Mouse (Mus musculus) lung, adult 2 months (tissue): Measurements from ENCODE around the gene Arl14. TPM values are rescaled to one million over a fixed set of nuclear protein-coding genes. Genes with fewer than 3 reads are reported as not detected.

Experiments
- DNase-seq: peaks from one replicate; pipeline ENCODE4 v3.0.0; 2022
- H3K4me1 ChIP-seq: fragments of 200-500 bp; 2 replicates; pipeline ENCODE4 v1.6.1; 2011; ENCODE audit warnings: low read length; ENCODE audit not compliant: control insufficient read depth, insufficient read depth
- H3K4me3 ChIP-seq: fragments of 200-500 bp; replicated peaks from 2 replicates; pipeline ENCODE3; 2011; ENCODE audit warnings: low read depth, mild to moderate bottlenecking, control low read depth, low read length; ENCODE audit errors: extremely low read depth
- CTCF ChIP-seq: fragments of 200-500 bp; IDR thresholded peaks from 2 replicates; pipeline ENCODE4 v1.5.1; 2011; ENCODE audit warnings: mild to moderate bottlenecking, low read length, control low read depth; ENCODE audit not compliant: insufficient read depth
- POLR2A ChIP-seq: fragments of 200-500 bp; IDR thresholded peaks from 2 replicates; pipeline ENCODE4 v1.6.1; 2011; ENCODE audit warnings: low read depth, mild to moderate bottlenecking, control low read depth, low read length, borderline replicate concordance; ENCODE audit errors: extremely low read depth
- WGBS: fragments of 180-500 bp; shearing (Covaris S2); methylation state at CpG from one replicate; pipeline ENCODE4 v1.1.7; 2018; 5-methylcytosine and 5-hydroxymethylcytosine counted together
- polyA plus RNA-seq: library from polyadenylated mRNA; depleted of rRNA; stranded (reverse); fragments of >200 nt; gene quantifications from 2 replicates; pipeline ENCODE4 v1.2.3, GENCODE M21; 2012

Arl14 gene
- polyA plus RNA-seq, 1 experiment: not detected

- no peak for DNase-seq
- H3K4me1 ChIP-seq: no peaks in the 10 kb centered on the region
- no peak for TF ChIP-seq CTCF
- no peak for TF ChIP-seq POLR2A
- 45% methylated on average over 9 of the region's 9 CpGs for WGBS
- H3K4me3 ChIP-seq: no peak overlapping the region
Observed at GRCm38 (mm10) chr3:69194496-69194895, 27.7 kb upstream of the Arl14 start.

GRCm38 (mm10) chr3:69195251-69195650, 27.0 kb upstream of the Arl14 start:
- H3K4me3 ChIP-seq: no peak overlapping the region
- WGBS: 70% methylated on average over 8 of the region's 8 CpGs
- TF ChIP-seq CTCF (no peak), POLR2A (no peak)
- DNase-seq: no peak
- H3K4me1 ChIP-seq: no peaks in the 10 kb centered on the region

GRCm38 (mm10) chr3:69198098-69198497, 24.1 kb upstream of the Arl14 start:
- TF ChIP-seq POLR2A (no peak), CTCF (no peak)
- Histone ChIP-seq H3K4me3 (no peak overlapping the region), H3K4me1 (no peaks in the 10 kb centered on the region)
- 72% methylated on average over 2 of the region's 2 CpGs for WGBS
- no peak for DNase-seq

DNA sequence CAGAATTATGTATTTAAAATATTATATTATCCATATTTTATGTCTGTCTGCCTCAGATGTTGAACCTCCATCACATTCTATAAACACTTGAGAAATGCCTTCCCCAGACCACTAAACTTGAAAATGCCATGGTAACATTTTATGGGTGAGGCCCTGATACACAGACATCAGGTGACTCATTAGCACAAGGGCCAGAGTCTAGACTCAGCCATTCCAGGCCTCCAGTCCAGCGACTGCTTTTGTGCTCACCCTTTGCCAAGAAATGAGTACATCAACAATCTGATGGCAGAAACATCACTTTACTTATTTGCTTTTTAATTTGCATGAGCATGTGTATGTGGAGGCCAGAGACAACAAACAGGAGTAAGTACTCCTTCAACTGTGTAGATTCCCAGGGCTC, 22.0 kb upstream of the Arl14 start:
- no peaks in the 10 kb centered on the region for H3K4me1 ChIP-seq
- WGBS: 57% methylated on average over 1 of the region's 1 CpGs
- TF ChIP-seq POLR2A (no peak), CTCF (no peak)
- no peak for DNase-seq
- H3K4me3 ChIP-seq: no peak overlapping the region

DNA sequence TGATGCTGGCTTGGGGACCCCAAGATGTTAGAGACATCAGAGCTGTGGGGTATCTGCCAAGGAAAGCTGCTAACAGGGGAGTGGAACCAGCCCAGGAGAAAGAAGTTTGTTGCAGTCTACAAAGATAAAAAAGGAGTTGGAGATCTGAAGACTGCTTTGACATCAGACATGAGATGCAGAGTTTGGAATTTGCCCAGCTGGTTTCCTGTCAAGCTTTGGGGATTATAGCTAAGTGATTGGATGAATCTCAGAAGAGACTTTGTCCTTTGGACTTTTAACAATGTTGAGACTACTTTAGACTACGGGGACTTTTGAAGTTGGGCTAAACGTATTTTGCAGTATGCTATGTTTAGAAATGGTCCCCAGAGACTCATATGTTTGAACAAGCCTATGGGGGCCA, 21.0 kb upstream of the Arl14 start:
- Histone ChIP-seq H3K4me1 (no peaks in the 10 kb centered on the region), H3K4me3 (no peak overlapping the region)
- WGBS: 62% methylated on average over 2 of the region's 2 CpGs
- no peak for DNase-seq
- TF ChIP-seq POLR2A: no peak
- TF ChIP-seq CTCF: no peak

DNA sequence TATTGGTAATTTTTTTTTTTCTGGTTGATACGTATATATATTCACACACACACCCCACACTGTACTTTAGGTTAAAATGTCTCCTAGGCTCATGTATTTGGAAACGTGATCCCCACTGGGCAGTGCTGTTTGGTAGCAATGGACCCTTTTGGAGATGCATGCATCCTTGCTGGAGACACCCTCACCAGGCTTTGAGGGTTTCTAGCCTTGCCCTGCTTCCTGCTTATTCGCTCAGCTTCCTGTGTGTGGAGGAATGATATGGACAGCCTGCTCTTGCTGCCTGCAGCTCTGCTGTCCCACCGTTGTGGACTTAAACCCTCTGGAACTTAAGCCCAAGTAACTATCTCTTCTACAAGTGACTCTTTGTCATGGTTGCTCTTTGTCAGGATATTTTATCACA, 19.3 kb upstream of the Arl14 start:
- Histone ChIP-seq H3K4me1 (no peaks in the 10 kb centered on the region), H3K4me3 (no peak overlapping the region)
- DNase-seq: no peak
- TF ChIP-seq POLR2A (no peak), CTCF (no peak)
- 47% methylated on average over 4 of the region's 4 CpGs for WGBS

GRCm38 (mm10) chr3:69205266-69206054, 16.8 kb upstream of the Arl14 start:
- Histone ChIP-seq H3K4me3 (no peak overlapping the region), H3K4me1 (no peaks in the 10 kb centered on the region)
- TF ChIP-seq POLR2A (no peak), CTCF (no peak)
- 18% methylated on average over 7 of the region's 7 CpGs for WGBS
- DNase-seq: no peak

- Histone ChIP-seq H3K4me1 (no peaks in the 10 kb centered on the region), H3K4me3 (no peak overlapping the region)
- no peak for TF ChIP-seq POLR2A
- no peak for TF ChIP-seq CTCF
- WGBS: 67% methylated on average over 10 of the region's 10 CpGs
- no peak for DNase-seq
Observed at GRCm38 (mm10) chr3:69206193-69206893, 15.9 kb upstream of the Arl14 start.

DNA sequence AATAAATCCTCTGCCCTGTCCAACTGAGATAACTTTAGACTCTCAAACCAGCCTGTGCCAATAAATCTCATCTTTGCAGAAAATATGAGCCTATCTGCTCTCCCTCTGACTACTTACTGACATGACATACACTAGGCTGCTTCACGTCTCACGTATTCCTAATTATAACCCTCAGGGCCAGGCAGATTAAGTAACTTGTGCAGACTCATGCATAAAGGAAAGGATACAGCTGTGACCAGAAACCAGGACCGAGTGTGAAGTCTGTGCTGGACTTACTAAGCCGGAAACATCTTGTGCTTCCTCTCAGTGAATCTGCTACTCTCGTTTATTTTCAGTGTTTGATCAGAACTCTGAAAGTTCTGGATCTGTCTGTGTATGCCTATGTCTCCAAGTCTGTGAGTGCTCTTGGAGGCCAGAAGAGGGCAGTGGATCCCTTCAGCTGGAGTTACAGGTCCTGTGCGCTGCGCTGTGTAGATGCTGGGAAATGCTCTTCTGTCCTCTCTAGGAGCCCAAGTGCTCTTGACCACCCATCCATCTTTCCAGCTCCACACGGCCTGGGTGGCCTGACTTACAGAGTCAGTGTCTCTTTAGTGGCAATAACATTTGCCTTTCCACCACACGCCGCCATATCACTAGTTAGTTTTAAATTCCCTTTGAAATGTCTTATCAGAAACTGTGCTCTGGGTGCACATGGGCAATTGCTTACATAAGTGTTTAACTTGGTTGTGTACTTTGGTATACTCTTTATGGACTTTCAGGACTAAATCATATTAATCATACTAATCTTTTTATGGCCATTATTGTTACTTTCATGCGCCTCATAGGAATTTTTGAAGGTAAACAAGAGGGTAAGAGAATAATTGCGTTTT, 13.5 kb upstream of the Arl14 start:
- WGBS: 46% methylated on average over 12 of the region's 12 CpGs
- no peak for DNase-seq

GRCm38 (mm10) chr3:69212246-69212645, 10.0 kb upstream of the Arl14 start:
- DNase-seq: no peak
- TF ChIP-seq POLR2A: no peak
- no peak for TF ChIP-seq CTCF
- WGBS: 88% methylated on average over 2 of the region's 2 CpGs
- H3K4me1 ChIP-seq: no peaks in the 10 kb centered on the region
- H3K4me3 ChIP-seq: no peak overlapping the region

More for the DNA sequence above, 13.5 kb upstream of the Arl14 start:
- no peak for TF ChIP-seq POLR2A
- TF ChIP-seq CTCF: peak; percentile 59
- H3K4me1 ChIP-seq: no peaks in the 10 kb centered on the region
- no peak overlapping the region for H3K4me3 ChIP-seq
